Mouse (Mus musculus): ENCODE measurements around the gene Gm6525.

- TF ChIP-seq POLR2A (IDR thresholded peaks at IDR 0.05; ENCODE audit: control insufficient read depth, low read depth, low read length) (no peak), CTCF (IDR thresholded peaks at IDR 0.05; ENCODE audit: control insufficient read depth, insufficient read depth, insufficient replicate concordance, low read depth, low read length) (no peak)
Measured at GRCm38 (mm10) chr3:84205650-84206049, 31.7 kb downstream of the Gm6525 start.
